ENCODE assay signal across 8 mouse cellular contexts in genomic region chr19:46044271-46044992, GRCm38 (mm10). TPM values are rescaled to one million over a fixed set of nuclear protein-coding genes. Genes with fewer than 3 reads are reported as not detected.
DNase-seq lines count a peak whose midpoint lies in the region; ATAC-seq and TF ChIP-seq lines count a peak whose summit lies in the region.

Gene Pprc1 (plus strand): TSS chr19:46044886.

- no peak for TF ChIP-seq CTCF in heart, postnatal 0 days (IDR thresholded peaks at IDR 0.05; ENCODE audit: low read depth)

- 0% methylated on average over 20 of the region's 34 CpGs for WGBS in heart, postnatal 0 days

- peaks cover 49% of the 10 kb centered on the region for H3K4me1 ChIP-seq in heart, postnatal 0 days (ENCODE audit: control insufficient read depth, insufficient read depth)

- peak within 1 kb of the TSS; percentile 99 for H3K27ac ChIP-seq in heart, postnatal 0 days (ENCODE audit: low read depth)

- H3K9ac ChIP-seq in heart, postnatal 0 days (replicated peaks; ENCODE audit: low read depth, low read length), result peak within 1 kb of the TSS; percentile 98

- no peaks in the 10 kb centered on the region for H3K9me3 ChIP-seq in heart, postnatal 0 days (replicated peaks; ENCODE audit: control insufficient read depth, low read length)

- peak within 1 kb of the TSS; percentile 98 for H3K4me3 ChIP-seq in heart, postnatal 0 days (ENCODE audit: low read depth, low read length)

- no peaks in the 10 kb centered on the region for H3K36me3 ChIP-seq in heart, postnatal 0 days (replicated peaks; ENCODE audit: control insufficient read depth, insufficient read depth, low read length)

- DNase-seq in frontal cortex, adult 2 months (ENCODE audit: extremely low spot score in 1 of 2, low spot score in 1 of 2), result peak in 1 of 2 experiments; percentile 62
- DNase-seq in frontal cortex, postnatal 36 days (ENCODE audit: low spot score in 2 of 2), result no peak
- peak; percentile 79 for DNase-seq in adrenal gland, postnatal 14 days
- DNase-seq in fibroblast of lung, adult 2 months (ENCODE audit: low read depth), result peak; percentile 58
- DNase-seq in heart, postnatal 0 days (ENCODE audit: low spot score), result peak; percentile 70
- peak; percentile 68 to 77 for DNase-seq in kidney, postnatal 36 days
- peak; percentile 86 for DNase-seq in lung, postnatal 10 days
- DNase-seq in telencephalon, adult 2 months (ENCODE audit: low read depth, low spot score), result peak; percentile 50

- ATAC-seq in heart, postnatal 0 days (ENCODE audit: insufficient read depth, low read depth), result no peak

- H3K4me2 ChIP-seq in heart, postnatal 0 days (ENCODE audit: low read depth, low read length), result peak within 1 kb of the TSS; percentile 96

- no peak for TF ChIP-seq EP300 in heart, postnatal 0 days (IDR thresholded peaks at IDR 0.05; ENCODE audit: low read depth)

- no peaks in the 10 kb centered on the region for H3K27me3 ChIP-seq in heart, postnatal 0 days (ENCODE audit: control insufficient read depth, insufficient read depth, low read length)

RNA-seq across cellular contexts. Expression of gene Pprc1, which starts in this region (rescaled TPM):
- polyA plus RNA-seq in frontal cortex, adult 2 months (2012; rRNA removed), result 15.9 TPM in 2 replicates
- total RNA-seq in adrenal gland, postnatal 14 days (2021), result 32.9 and 33.8 TPM in 2 replicates
- 6.3 and 6.8 TPM in 2 replicates for total RNA-seq in heart, postnatal 0 days (2014; rRNA removed; ENCODE audit: low replicate concordance)
- polyA plus RNA-seq in heart, postnatal 0 days (2015; fragmentation: Nextera tagmentation; extraction: Ambion mirVana), result 5.1 and 6.5 TPM in 2 replicates

Comparison
In these comparisons a context has a peak if more than half of its experiments do, and no peak if none do; other contexts are left out.
1. DNase-seq: peak in adrenal gland, postnatal 14 days (single experiment), fibroblast of lung, adult 2 months (single experiment), heart, postnatal 0 days (single experiment), kidney, postnatal 36 days (2 of 2), lung, postnatal 10 days (single experiment) and telencephalon, adult 2 months (single experiment); none in frontal cortex, postnatal 36 days (0 of 2).